Comparison of ENCODE assay signal across 7 mouse cellular contexts in genomic region chr2:68350621-68351020, GRCm38 (mm10).
DNase-seq lines count a peak whose midpoint lies in the region; TF ChIP-seq lines count a peak whose summit lies in the region.

No protein-coding gene starts in this region.

- no peaks in the 10 kb centered on the region for H3K36me3 ChIP-seq in ES-Bruce4 (ENCODE audit: control insufficient read depth, insufficient read depth, low read length, poor library complexity, severe bottlenecking)

- DNase-seq in CD4-positive helper T cell, adult 2 months (ENCODE audit: low read depth, low spot score) = peak; percentile 75
- DNase-seq in cerebellum, adult 18-20 months = peak; percentile 76 to 78
- peak; percentile 53 for DNase-seq in gastrocnemius, postnatal 10 days
- DNase-seq in kidney, postnatal 4 days = peak; percentile 56 to 65
- peak; percentile 78 for DNase-seq in lung, postnatal 10 days
- peak; percentile 74 to 89 for DNase-seq in right cerebral cortex, adult 2 months (ENCODE audit: low spot score in 2 of 2)

- no peak for TF ChIP-seq EP300 in ES-Bruce4 (IDR thresholded peaks at IDR 0.05; ENCODE audit: insufficient read depth, low read depth, low read length)

- peaks cover 1% of the 10 kb centered on the region for H3K4me1 ChIP-seq in ES-Bruce4 (ENCODE audit: control insufficient read depth, insufficient read depth, low read length)

- no peak overlapping the region for H3K4me3 ChIP-seq in ES-Bruce4 (ENCODE audit: low read depth, low read length)

- H3K27me3 ChIP-seq in ES-Bruce4 (ENCODE audit: control insufficient read depth, insufficient read depth, low read length, poor library complexity, severe bottlenecking) = no peaks in the 10 kb centered on the region

- TF ChIP-seq POLR2A in ES-Bruce4 (IDR thresholded peaks at IDR 0.05; ENCODE audit: insufficient read depth, low read length) = no peak

- no peaks in the 10 kb centered on the region for H3K9me3 ChIP-seq in ES-Bruce4 (replicated peaks; ENCODE audit: control insufficient read depth, insufficient read depth, low read length, poor library complexity, severe bottlenecking)

- peak; percentile 55 for TF ChIP-seq CTCF in ES-Bruce4 (IDR thresholded peaks at IDR 0.05; ENCODE audit: low read depth, low read length)

- no peak overlapping the region for H3K27ac ChIP-seq in ES-Bruce4 (ENCODE audit: insufficient read depth, low read length)

- no peak overlapping the region for H3K9ac ChIP-seq in ES-Bruce4 (ENCODE audit: low read depth, poor library complexity, severe bottlenecking)
